Mouse (Mus musculus) layer of hippocampus, postnatal 36 days (tissue): ENCODE measurements at regions not wholly inside any gene's neighbourhood (a gene's known extent, or its start where the extent isn't known, plus 50 kb on each side); places are given as distances from the start of the nearest gene placed in this dataset.

Experiments
- DNase-seq, 2 experiments: peaks; one replicate each; pipeline ENCODE4 v3.0.0; 2022

DNA sequence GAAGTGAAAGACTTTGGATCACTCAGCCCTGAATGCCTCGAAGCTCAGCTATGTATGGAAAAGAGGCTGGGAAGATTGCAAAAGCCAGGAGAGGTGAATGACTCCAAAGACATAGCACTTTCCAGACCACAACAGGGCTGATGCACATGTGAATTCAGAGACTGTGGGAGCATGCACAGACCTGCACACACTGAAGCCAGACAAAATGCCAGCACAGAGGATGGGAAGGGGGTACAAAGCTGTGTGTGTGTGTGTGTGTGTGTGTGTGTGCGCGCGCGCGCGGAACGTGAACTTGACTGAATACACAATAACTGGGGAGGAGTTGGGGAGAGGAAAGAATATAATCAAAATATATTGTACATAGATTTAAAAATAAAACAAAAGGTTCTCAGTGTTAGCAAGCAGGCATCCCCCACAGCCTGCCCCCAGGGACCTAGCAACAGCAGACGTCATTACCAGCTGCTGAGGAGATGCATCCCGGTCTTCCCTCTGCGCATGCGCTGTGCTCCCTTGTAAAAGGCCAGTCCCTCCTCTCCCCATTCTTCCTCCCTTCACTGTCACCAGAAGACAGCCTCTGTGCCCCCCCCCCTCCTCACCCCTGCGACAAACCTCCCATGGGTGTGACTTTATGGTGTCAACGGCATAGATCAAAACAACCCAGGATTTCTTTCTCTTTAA, 89.5 kb upstream of the Mrps22 start:
- peak; percentile 27 to 31 for DNase-seq

- no peak for DNase-seq
Observed at GRCm38 (mm10) chr9:98685548-98685947, 84.1 kb upstream of the Mrps22 start.

DNA sequence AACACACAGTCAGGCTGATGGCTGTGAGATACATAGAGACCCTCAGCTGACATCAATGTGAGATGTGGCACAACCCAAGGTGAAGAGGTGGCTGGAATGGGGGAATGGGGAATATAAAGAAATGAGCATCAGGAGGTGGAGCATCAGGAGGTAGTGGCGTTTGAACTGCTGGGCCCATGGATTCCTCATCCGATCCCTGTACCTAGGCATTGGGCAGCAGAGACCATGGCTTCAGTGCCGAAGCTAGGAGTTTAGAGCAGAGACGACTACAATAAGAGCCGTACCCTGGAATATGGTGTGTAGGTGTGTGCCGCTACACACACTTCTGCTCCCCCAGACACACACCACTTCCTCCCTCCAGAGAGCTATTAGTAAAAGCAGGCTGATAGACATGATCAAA, 82.9 kb upstream of the Mrps22 start:
- DNase-seq: no peak

DNA sequence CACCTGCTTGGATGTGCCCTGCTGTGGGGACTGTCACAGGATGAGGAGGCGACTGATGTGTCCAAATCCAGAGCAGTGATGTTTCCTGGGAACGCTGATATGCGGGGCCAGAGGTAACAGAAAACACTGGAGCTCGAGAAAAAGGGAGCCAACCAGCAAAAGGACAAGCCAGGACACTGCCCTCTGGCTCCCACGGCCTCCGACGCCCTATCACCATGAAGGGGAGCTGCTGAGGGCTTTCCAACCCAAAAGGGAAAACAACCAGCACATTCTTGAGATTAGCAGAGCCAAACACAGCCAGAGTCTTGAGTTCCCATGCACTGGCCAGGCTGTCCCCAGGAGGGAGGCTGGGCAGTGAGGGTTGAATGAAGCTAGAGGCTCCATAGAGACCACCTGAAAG, 74.2 kb upstream of the Mrps22 start:
- DNase-seq: no peak

DNA sequence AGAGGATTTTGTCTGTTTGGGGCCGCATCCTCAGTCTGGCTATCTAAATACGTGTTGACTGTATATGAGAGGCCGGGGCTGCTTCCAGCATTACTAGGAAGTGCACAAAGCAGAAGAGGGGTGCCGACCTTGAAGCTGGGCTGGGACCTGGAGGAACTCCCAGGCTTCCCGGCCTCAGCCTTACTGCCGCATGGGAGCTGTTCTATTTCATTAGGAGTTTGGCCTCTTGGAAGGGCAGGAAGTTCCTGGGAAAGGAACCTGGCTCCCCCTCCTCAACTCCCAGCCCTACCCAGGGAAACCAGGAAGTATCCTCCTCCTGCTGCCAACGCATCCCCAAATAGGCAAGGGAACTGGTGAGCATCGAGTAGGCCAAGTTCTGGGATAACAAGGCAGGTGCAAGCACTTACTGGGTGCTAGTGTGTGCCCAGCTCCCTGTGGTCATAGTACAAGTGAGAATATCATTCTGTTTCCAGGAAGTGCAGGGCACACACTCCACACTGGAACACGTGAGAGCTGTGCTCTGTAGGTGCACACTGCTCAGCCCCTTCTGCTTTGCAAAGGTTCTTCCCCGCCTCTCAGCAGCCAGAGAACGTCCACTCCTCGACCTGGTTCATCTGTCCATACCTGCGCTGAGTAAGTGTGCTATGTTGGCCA, 72.1 kb upstream of the Mrps22 start:
- DNase-seq: no peak

DNA sequence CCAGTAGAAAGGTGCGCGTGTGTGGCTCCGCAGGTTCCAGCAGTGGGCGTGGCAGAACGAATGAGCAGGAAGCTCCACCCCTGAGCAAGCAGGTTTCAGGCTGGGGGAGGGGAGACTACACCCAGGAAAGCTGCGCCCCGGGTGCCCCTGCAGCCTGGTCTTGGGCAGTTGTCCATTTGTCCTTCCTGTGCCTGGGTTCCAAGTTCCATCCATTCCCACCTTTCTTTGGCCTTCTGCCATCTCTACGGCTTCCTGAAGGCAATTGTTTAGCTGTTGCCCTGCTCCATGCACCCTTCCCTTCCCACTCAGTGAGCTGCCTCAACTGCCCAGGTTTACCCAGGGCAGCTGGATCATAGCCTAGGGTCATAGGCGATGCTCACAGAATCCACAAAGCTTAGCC, 70.9 kb upstream of the Mrps22 start:
- DNase-seq: no peak

DNA sequence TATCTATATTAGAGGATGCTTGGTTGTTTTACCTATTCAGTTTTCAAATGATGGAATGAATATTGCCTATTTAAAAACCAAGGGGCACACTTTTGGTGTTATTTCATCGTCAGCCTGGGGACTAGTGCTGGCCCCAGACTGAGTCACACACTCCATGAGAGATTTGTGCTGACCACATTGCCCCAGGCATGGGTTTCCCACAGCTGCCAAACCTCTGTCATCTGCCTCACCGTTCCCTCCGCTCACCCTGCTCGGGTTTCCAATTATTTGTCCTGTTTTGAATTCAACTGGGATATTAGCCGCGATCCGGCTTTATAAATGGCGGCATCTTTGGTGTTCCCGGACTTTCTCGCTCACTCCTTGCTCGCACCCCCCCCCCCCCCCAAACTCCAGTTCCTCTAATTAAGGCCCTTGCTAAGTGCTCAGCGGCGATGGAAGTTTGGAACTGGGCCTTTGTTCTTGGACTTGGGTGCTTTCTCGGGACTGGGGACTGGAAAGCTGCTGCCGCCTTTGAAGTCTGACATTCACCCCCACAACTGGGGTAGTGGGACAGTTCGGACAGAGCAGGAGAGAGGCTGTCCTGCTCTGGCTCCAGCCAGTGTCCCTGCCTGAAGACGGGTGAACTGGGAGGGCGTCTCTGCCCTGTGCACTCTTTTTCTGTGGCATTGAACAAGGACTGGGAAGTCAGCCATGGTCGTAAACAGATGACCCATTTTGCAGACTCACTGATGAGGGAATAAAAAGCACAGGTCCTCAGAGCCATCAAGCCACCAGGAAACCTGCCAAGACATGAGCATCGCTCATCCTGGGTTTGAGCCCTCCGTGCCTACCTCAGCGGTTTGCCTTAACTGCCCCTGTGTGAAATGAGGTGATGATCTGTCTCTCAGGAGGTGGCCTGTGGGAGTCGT, 67.2 kb upstream of the Mrps22 start:
- DNase-seq: no peak

GRCm38 (mm10) chr9:98667072-98667471, 65.6 kb upstream of the Mrps22 start:
- DNase-seq: no peak

DNA sequence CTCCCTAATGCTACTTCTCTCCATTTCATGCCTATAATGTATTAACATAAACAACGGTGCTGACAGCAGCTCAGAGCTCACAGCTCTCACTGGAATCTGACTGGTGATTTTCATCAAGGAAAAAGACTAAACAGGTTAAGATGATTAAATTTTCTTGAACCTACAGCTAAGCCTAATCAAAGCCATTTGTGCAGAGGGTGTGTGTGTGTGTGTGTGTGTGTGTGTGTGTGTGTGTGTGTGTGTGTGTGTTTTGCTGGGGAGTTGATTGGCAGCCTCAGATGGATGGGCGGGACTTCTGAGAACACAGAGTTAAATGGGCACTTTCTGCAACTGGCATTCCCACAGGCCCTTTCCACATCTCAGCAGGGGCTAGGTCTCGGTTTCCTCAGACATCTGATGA, 61.6 kb upstream of the Mrps22 start:
- DNase-seq: no peak

- DNase-seq: no peak
Observed at GRCm38 (mm10) chr9:98651681-98652080, 50.2 kb upstream of the Mrps22 start.
